Comparison of ENCODE assay signal across 10 mouse cellular contexts in genomic region chr15:86224972-86225551, GRCm38 (mm10). TPM values are rescaled to one million over a fixed set of nuclear protein-coding genes. Genes with fewer than 3 reads are reported as not detected.
A peak's percentile ranks its signal among the peaks of the same experiment; 100 is the strongest.
DNase-seq lines count a peak whose midpoint lies in the region; ATAC-seq and TF ChIP-seq lines count a peak whose summit lies in the region.
"Had no signal": no experiment of that assay in that cellular context is flagged by ENCODE, and none has a peak within 500 bp of the region (broad histone marks: within the 10 kb centered on the region; RNA-seq: fewer than 3 reads in every experiment).

No protein-coding gene starts in this region.

- TF ChIP-seq CTCF in cerebellum, adult 2 months (IDR thresholded peaks at IDR 0.05; ENCODE audit: borderline replicate concordance, insufficient read depth, low read depth, low read length) = no peak
- TF ChIP-seq CTCF in left cerebral cortex, adult 2 months (IDR thresholded peaks at IDR 0.05) = no peak
- TF ChIP-seq CTCF in bone marrow macrophage, adult 2 months (IDR thresholded peaks at IDR 0.05; ENCODE audit: low read depth, low read length) = no peak

- no peak for TF ChIP-seq POLR2A in cerebellum, adult 2 months (IDR thresholded peaks at IDR 0.05; ENCODE audit: borderline replicate concordance, insufficient read depth, low read length)
- no peak for TF ChIP-seq POLR2A in bone marrow macrophage, adult 2 months (IDR thresholded peaks at IDR 0.05; ENCODE audit: borderline replicate concordance, low read depth, low read length)

- intact Hi-C loops in left cerebral cortex, adult 2 months (cut with DNase I) = loop anchor here (1.0 to 5.0 kb wide), 2 partner anchors 10 to 83 kb away; no protein-coding TSS in a partner anchor
- intact Hi-C loops in left cerebral cortex, postnatal 10 days (cut with DNase I) = no loop called here

- WGBS in cerebellum, adult 2 months = 39% methylated on average over 7 of the region's 7 CpGs

- H3K4me3 ChIP-seq in cerebellum, adult 2 months (replicated peaks; ENCODE audit: insufficient read depth, low read depth, low read length) = no peak overlapping the region
- H3K4me3 ChIP-seq in left cerebral cortex, adult 2 months = no peak overlapping the region
- peak overlapping the region; percentile 8; the same call in 1 of the 2 replicates for H3K4me3 ChIP-seq in bone marrow macrophage, adult 2 months (ENCODE audit: insufficient read depth, low read length)
- peak overlapping the region; percentile 80 for H3K4me3 ChIP-seq in megakaryocyte, embryonic 14.5 days (replicated peaks)
- H3K4me3 ChIP-seq: neural tube, embryonic 13.5 days had no signal

- H3K27ac ChIP-seq in cerebellum, adult 2 months (ENCODE audit: insufficient read depth, low read length) = peak overlapping the region; percentile 6
- peak overlapping the region; percentile 77 for H3K27ac ChIP-seq in left cerebral cortex, adult 2 months
- H3K27ac ChIP-seq in bone marrow macrophage, adult 2 months (ENCODE audit: insufficient read depth, low read depth, low read length) = peak overlapping the region; percentile 96
- H3K27ac ChIP-seq: neural tube, embryonic 13.5 days had no signal

- peaks cover 45% of the 10 kb centered on the region for H3K36me3 ChIP-seq in megakaryocyte, embryonic 14.5 days (replicated peaks; ENCODE audit: low read length)
- H3K36me3 ChIP-seq: neural tube, embryonic 13.5 days had no signal

- peak; percentile 52 to 61 for DNase-seq in cerebellum, adult 2 months
- DNase-seq in left cerebral cortex, adult 2 months (ENCODE audit: extremely low spot score in 1 of 2, low spot score in 2 of 2) = peak; percentile 34 to 51
- DNase-seq in left cerebral cortex, postnatal 10 days (ENCODE audit: extremely low spot score in 1 of 2, low spot score in 2 of 2) = no peak
- DNase-seq in MN1 (ENCODE audit: low spot score) = no peak
- DNase-seq in adrenal gland, adult 18-20 months (ENCODE audit: low spot score in 2 of 2) = no peak
- DNase-seq: cerebellum, adult 8-10 months had no signal

- peaks cover 39% of the 10 kb centered on the region for H3K4me1 ChIP-seq in cerebellum, adult 2 months (ENCODE audit: control insufficient read depth, insufficient read depth, low read length)
- H3K4me1 ChIP-seq in bone marrow macrophage, adult 2 months (ENCODE audit: control insufficient read depth, insufficient read depth, low read length) = peaks cover 46% of the 10 kb centered on the region
- H3K4me1 ChIP-seq in megakaryocyte, embryonic 14.5 days = peaks cover 72% of the 10 kb centered on the region
- H3K4me1 ChIP-seq: neural tube, embryonic 13.5 days had no signal

- no peaks in the 10 kb centered on the region for H3K9me3 ChIP-seq in megakaryocyte, embryonic 14.5 days
- H3K9me3 ChIP-seq: neural tube, embryonic 13.5 days had no signal

- H3K27me3 ChIP-seq in cerebellum, adult 2 months (ENCODE audit: control insufficient read depth, insufficient read depth, low read length) = no peaks in the 10 kb centered on the region
- H3K27me3 ChIP-seq in megakaryocyte, embryonic 14.5 days (replicated peaks) = no peaks in the 10 kb centered on the region
- H3K27me3 ChIP-seq: neural tube, embryonic 13.5 days had no signal

- no peak for ATAC-seq in cerebellum, adult (ENCODE audit: insufficient number of reproducible peaks, low FRiP score, low TSS enrichment)

RNA-seq across cellular contexts. Expression of gene Tbc1d22a, which starts 10.8 kb away (rescaled TPM):
- polyA plus RNA-seq in cerebellum, adult 2 months (2012; rRNA removed) = 23.0 and 23.3 TPM in 2 replicates
- total RNA-seq in left cerebral cortex, adult 2 months (2021) = 10 to 100 TPM; 32.8 to 34.3 TPM
- 10 to 100 TPM; 19.6 to 20.4 TPM for total RNA-seq in left cerebral cortex, postnatal 10 days (2021)
- polyA plus RNA-seq in bone marrow macrophage, adult 2 months (2012; ENCODE audit: insufficient read depth, insufficient read length, missing spikeins) = 37.2 and 39.8 TPM in 2 replicates
- polyA plus RNA-seq in megakaryocyte, embryonic 14.5 days (2012; ENCODE audit: insufficient read depth, low replicate concordance) = 14.3 and 16.7 TPM in 2 replicates
- total RNA-seq in adrenal gland, adult 18-20 months (2021) = 10 to 100 TPM; 28.2 to 29.1 TPM

RNA-seq across cellular contexts. Expression of gene Cerk, which starts 39.1 kb away (rescaled TPM):
- 152 and 159 TPM in 2 replicates for polyA plus RNA-seq in cerebellum, adult 2 months (2012; rRNA removed)
- total RNA-seq in left cerebral cortex, adult 2 months (2021) = 10 to 100 TPM; 57.9 to 59.0 TPM
- total RNA-seq in left cerebral cortex, postnatal 10 days (2021) = 10 to 100 TPM; 37.7 to 40.6 TPM
- polyA plus RNA-seq in bone marrow macrophage, adult 2 months (2012; ENCODE audit: insufficient read depth, insufficient read length, missing spikeins) = 103 and 111 TPM in 2 replicates
- 52.5 and 70.1 TPM in 2 replicates for polyA plus RNA-seq in megakaryocyte, embryonic 14.5 days (2012; ENCODE audit: insufficient read depth, low replicate concordance)
- 10 to 100 TPM; 40.6 to 68.6 TPM for total RNA-seq in adrenal gland, adult 18-20 months (2021)

Comparison
In these comparisons a context has a peak if more than half of its experiments do, and no peak if none do; other contexts are left out.
1. DNase-seq: peak in cerebellum, adult 2 months (2 of 2) and left cerebral cortex, adult 2 months (2 of 2); none in left cerebral cortex, postnatal 10 days (0 of 2), MN1 (single experiment) and adrenal gland, adult 18-20 months (0 of 2).
2. H3K27ac ChIP-seq: peak in every context shown above with its lines; median percentile 96 in bone marrow macrophage, adult 2 months; 77 in left cerebral cortex, adult 2 months; 6 in cerebellum, adult 2 months.
3. H3K4me3 ChIP-seq: peak in bone marrow macrophage, adult 2 months (single experiment) and megakaryocyte, embryonic 14.5 days (single experiment); none in cerebellum, adult 2 months (single experiment) and left cerebral cortex, adult 2 months (single experiment).